Mouse (Mus musculus) kidney, adult 2 months (tissue): ENCODE measurements around the gene Adamts2.

Source experiments
- CTCF ChIP-seq: fragments of 200-500 bp; conservative IDR thresholded peaks from 2 replicates; pipeline ENCODE4 v1.5.1; 2011; ENCODE audit warnings: low read depth, mild to moderate bottlenecking, control low read depth, low read length, moderate library complexity, mixed read lengths; ENCODE audit not compliant: insufficient read depth, insufficient read length
- POLR2A ChIP-seq: fragments of 200-500 bp; IDR thresholded peaks from one replicate; pipeline ENCODE4 v1.6.1; 2011; ENCODE audit warnings: low read depth, low read length, control low read depth

GRCm38 (mm10) chr11:50850177-50850735 is 248.4 kb downstream of the Adamts2 start, which contains the start of gene Grm6:
- TF ChIP-seq CTCF (no peak), POLR2A (no peak)
